Mouse (Mus musculus) intestine, embryonic 14.5 days (tissue): ENCODE measurements at regions not wholly inside any gene's neighbourhood (a gene's known extent, or its start where the extent isn't known, plus 50 kb on each side); places are given as distances from the start of the nearest gene placed in this dataset.
"Not testable (repeated sequence)": the region's sequence is repeated elsewhere in the genome, so short reads cannot be mapped to it uniquely, and the experiment has no call there.

ENCODE experiments used
- ATAC-seq: fragments of 200-750 bp; cut with Nextera tagmentation; replicated peaks from 2 replicates; pipeline ENCODE4 v1.8.0; 2017; ENCODE audit warnings: low read depth, moderate number of reproducible peaks, moderate TSS enrichment, moderate library complexity; ENCODE audit not compliant: low FRiP score, low TSS enrichment
- DNase-seq: peaks from one replicate; pipeline ENCODE4 v3.0.0-alpha.2; 2018; ENCODE audit warnings: low spot score
- H3K27ac ChIP-seq: fragments of 300-500 bp; sonication (generic); 2 replicates; pipeline ENCODE4 v1.5.1; 2014; ENCODE audit warnings: low read depth, mild to moderate bottlenecking, control low read depth
- H3K27me3 ChIP-seq: fragments of 300-500 bp; sonication (generic); replicated peaks from 2 replicates; pipeline ENCODE4 v1.6.1; 2014; ENCODE audit warnings: low read length, control low read depth; ENCODE audit not compliant: control insufficient read depth, insufficient read depth
- H3K36me3 ChIP-seq: fragments of 300-500 bp; sonication (generic); 2 replicates; pipeline ENCODE4 v1.6.1; 2014; ENCODE audit warnings: low read length, control low read depth; ENCODE audit not compliant: control insufficient read depth, insufficient read depth
- H3K4me1 ChIP-seq: fragments of 300-500 bp; sonication (generic); replicated peaks from 2 replicates; pipeline ENCODE4 v1.6.1; 2014; ENCODE audit warnings: low read length, control low read depth, mixed read lengths; ENCODE audit not compliant: control insufficient read depth, insufficient read depth
- H3K4me2 ChIP-seq: fragments of 300-500 bp; sonication (generic); 2 replicates; pipeline ENCODE4 v1.6.1; 2014; ENCODE audit warnings: low read length
- H3K4me3 ChIP-seq: fragments of 300-500 bp; sonication (generic); 2 replicates; pipeline ENCODE4 v1.5.1; 2014; ENCODE audit warnings: low read depth, low read length, control low read depth, mixed read lengths
- H3K9ac ChIP-seq: fragments of 300-500 bp; sonication (generic); 2 replicates; pipeline ENCODE4 v1.6.1; 2014; ENCODE audit warnings: mild to moderate bottlenecking, low read length
- H3K9me3 ChIP-seq: fragments of 300-500 bp; sonication (generic); 2 replicates; pipeline ENCODE4 v1.6.1; 2016; ENCODE audit warnings: low read length, control low read depth; ENCODE audit not compliant: control insufficient read depth
- WGBS: fragments of 180-500 bp; shearing (Covaris S2); extraction: QIAGEN DNeasy Blood & Tissue Kit; methylation state at CpG from one replicate; pipeline ENCODE4 v1.1.7; 2014; 5-methylcytosine and 5-hydroxymethylcytosine counted together

DNA sequence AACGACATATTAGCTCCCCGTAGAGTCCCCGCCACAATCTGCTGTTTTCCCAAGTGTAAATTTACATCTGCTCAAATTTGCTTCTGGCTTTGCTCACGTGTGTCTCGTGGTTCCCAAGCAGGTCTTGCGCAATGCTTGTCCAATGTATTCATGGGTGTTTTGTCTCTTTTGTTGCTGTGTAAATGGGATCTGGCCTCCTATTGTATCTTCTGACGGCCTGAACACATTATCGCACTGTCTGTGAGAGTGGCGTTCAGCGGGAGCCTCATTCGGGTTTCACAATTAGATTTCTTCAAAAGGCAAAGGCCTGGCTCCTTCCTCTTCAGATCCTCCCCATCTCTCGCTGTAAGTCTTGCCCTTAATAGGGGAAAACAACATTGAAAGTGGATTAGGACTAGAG is 274.5 kb downstream of the Fam19a5 start:
- DNase-seq (no peak), ATAC-seq (no peak)
- H3K4me2 ChIP-seq: no peak overlapping the region
- H3K4me1 ChIP-seq: no peaks in the 10 kb centered on the region
- no peak overlapping the region for H3K4me3 ChIP-seq
- no peak overlapping the region for H3K27ac ChIP-seq
- no peaks in the 10 kb centered on the region for H3K9me3 ChIP-seq
- H3K9ac ChIP-seq: no peak overlapping the region
- H3K36me3 ChIP-seq: no peaks in the 10 kb centered on the region
- no peaks in the 10 kb centered on the region for H3K27me3 ChIP-seq
- WGBS: 80% methylated on average over 12 of the region's 12 CpGs

DNA sequence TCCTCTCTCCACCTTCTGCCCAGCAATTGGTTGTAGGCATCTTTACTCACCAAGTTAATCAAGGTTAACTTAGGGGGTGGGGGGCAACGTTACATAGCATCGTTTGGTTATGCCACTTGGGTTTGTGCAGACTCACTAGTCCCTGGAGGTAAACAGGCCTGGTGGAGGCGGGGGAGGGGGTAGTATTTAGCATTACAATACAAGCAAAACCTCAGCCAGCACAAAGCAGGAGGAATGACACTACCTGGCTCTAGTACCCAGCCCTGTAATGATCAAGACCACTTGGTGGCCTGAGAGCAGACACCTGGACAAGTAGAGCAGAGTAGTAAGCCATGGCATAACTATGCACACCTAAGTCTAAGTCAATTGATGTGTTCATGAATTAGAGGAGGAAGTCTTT is 298.0 kb downstream of the Fam19a5 start:
- no peaks in the 10 kb centered on the region for H3K9me3 ChIP-seq
- no peak overlapping the region for H3K4me2 ChIP-seq
- no peak overlapping the region for H3K27ac ChIP-seq
- 56% methylated on average over 3 of the region's 3 CpGs for WGBS
- ATAC-seq: no peak
- H3K4me3 ChIP-seq: no peak overlapping the region
- no peaks in the 10 kb centered on the region for H3K4me1 ChIP-seq
- DNase-seq: no peak
- no peak overlapping the region for H3K9ac ChIP-seq
- no peaks in the 10 kb centered on the region for H3K27me3 ChIP-seq
- H3K36me3 ChIP-seq: no peaks in the 10 kb centered on the region

DNA sequence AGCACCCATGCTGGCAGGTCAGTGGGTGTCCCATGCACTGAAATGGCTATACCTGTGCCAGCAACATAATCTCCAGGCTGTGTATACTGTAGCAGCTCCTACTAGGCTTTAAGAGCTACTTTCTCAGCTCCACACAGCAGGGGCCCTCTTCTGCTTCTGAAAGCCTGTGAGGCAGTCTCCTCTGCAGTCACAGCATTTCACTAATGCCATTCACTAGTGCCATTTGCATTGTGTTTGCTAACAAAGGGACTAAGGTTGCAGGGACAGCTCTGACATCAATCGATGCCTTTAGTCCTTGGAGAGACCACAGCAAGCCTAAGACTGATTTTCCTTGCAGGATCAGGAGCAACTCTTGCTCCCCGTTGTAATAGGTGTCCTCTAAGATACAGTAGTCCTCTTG is 315.0 kb downstream of the Fam19a5 start:
- H3K4me3 ChIP-seq: no peak overlapping the region
- WGBS: 27% methylated on average over 2 of the region's 2 CpGs
- no peaks in the 10 kb centered on the region for H3K36me3 ChIP-seq
- H3K4me1 ChIP-seq: no peaks in the 10 kb centered on the region
- H3K27me3 ChIP-seq: no peaks in the 10 kb centered on the region
- DNase-seq (no peak), ATAC-seq (no peak)
- H3K27ac ChIP-seq: no peak overlapping the region
- no peak overlapping the region for H3K9ac ChIP-seq
- no peak overlapping the region for H3K4me2 ChIP-seq
- H3K9me3 ChIP-seq: no peaks in the 10 kb centered on the region

DNA sequence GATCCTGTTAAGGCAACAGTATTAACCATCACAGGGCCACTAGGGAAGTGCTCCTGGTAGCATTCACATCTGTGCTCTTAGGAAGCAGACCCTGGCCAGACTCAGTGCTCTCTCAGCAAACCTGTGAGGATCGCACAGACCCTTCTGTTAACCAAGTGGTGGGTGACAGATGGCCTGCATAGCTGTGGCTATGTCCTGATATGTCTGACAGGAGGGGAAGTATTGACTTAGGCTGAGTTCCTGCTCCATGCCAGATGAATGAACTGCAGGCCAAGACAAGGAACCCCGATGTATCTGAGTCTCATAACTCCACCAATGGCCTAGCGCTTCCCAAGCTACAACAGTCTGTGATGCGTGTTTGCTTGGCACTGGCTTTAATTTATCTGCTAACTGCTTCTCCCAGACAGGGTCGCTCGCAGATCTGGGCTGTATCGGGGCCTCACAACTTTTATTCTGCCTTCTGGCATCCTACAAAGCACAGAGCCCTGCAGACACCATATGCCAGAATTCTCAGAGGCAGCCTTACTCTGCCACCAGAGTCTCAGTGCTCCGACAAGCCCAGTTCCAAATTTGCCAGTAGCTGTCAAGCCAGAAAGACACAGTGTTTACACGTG is 332.3 kb downstream of the Fam19a5 start:
- no peak overlapping the region for H3K27ac ChIP-seq
- no peaks in the 10 kb centered on the region for H3K4me1 ChIP-seq
- no peaks in the 10 kb centered on the region for H3K36me3 ChIP-seq
- WGBS: 73% methylated on average over 9 of the region's 9 CpGs
- H3K27me3 ChIP-seq: no peaks in the 10 kb centered on the region
- H3K9ac ChIP-seq: no peak overlapping the region
- no peaks in the 10 kb centered on the region for H3K9me3 ChIP-seq
- H3K4me3 ChIP-seq: no peak overlapping the region
- DNase-seq (no peak), ATAC-seq (no peak)
- no peak overlapping the region for H3K4me2 ChIP-seq

DNA sequence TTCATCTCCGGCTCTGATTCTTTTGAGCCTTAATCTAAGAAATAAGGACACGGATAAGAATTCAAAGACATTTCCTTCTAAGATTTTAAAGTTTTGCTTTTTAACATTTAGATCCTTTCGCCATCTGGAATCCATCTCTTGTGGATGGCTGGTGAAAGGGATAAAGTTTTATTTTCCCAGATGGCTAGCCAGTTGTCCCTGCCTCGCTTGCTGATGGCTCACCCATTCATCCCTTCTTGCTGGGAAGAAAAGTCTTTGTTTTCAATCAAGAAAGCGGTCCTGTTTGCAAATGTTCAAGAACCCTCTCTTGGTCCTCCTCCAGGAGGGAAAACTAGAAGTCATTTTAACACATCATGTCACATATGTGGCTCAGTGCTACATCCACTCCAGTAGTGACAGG is 346.8 kb downstream of the Fam19a5 start:
- no peaks in the 10 kb centered on the region for H3K9me3 ChIP-seq
- DNase-seq: no peak
- no peaks in the 10 kb centered on the region for H3K36me3 ChIP-seq
- no peak overlapping the region for H3K27ac ChIP-seq
- H3K4me3 ChIP-seq: no peak overlapping the region
- no peaks in the 10 kb centered on the region for H3K4me1 ChIP-seq
- no peak overlapping the region for H3K4me2 ChIP-seq
- no peak overlapping the region for H3K9ac ChIP-seq
- 88% methylated on average over 5 of the region's 5 CpGs for WGBS
- H3K27me3 ChIP-seq: no peaks in the 10 kb centered on the region
- ATAC-seq: no peak

DNA sequence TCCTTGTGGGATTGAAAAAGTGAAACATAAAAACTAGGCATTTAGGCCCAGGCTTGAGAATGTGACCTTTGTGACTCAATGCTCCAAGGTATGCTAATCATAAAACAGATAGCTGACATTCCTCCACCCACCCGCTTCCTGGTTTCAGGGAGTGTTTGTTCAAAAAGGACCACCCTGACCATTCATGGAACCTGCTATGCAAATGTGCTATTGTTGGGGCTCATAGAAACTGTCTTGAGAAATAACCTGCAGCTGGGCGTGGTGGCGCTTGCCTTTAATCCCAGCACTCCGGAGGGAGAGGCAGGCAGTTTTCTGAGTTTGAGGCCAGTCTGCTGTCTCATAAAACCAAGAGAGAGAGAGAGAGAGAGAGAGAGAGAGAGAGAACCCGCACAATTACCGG is 350.8 kb downstream of the Fam19a5 start:
- not testable (repeated sequence) for H3K9me3 ChIP-seq

DNA sequence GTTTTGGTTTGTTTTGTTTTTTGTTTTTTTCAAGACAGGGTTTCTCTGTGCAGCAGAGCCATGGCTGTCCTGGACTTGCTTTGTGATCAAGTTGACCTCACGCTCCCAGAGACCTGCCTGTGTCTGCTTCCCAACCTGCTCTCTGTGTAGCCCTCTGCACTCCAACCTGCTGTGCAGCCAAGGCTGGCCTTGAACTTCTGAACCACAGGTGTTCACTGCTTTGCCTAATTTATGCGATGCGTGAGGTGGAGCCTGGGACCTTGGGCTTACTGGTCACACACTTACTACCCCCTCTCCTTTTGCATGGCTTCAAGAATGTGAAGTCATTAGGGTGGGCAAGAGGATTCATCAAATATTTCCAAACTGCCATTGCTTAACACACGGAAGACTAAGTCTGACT is 354.6 kb downstream of the Fam19a5 start:
- Histone ChIP-seq H3K4me3 (no peak overlapping the region), H3K4me1 (no peaks in the 10 kb centered on the region), H3K9ac (no peak overlapping the region), H3K27me3 (no peaks in the 10 kb centered on the region), H3K9me3 (no peaks in the 10 kb centered on the region), H3K27ac (no peak overlapping the region), H3K4me2 (no peak overlapping the region), H3K36me3 (no peaks in the 10 kb centered on the region)
- 71% methylated on average over 4 of the region's 4 CpGs for WGBS
- ATAC-seq (no peak), DNase-seq (no peak)

More for the DNA sequence above, 350.8 kb downstream of the Fam19a5 start:
- not testable (repeated sequence) for DNase-seq, H3K9ac ChIP-seq, H3K36me3 ChIP-seq, ATAC-seq, H3K4me2 ChIP-seq, H3K27ac ChIP-seq, H3K4me1 ChIP-seq, H3K4me3 ChIP-seq, H3K27me3 ChIP-seq
- WGBS: 80% methylated on average over 6 of the region's 6 CpGs

DNA sequence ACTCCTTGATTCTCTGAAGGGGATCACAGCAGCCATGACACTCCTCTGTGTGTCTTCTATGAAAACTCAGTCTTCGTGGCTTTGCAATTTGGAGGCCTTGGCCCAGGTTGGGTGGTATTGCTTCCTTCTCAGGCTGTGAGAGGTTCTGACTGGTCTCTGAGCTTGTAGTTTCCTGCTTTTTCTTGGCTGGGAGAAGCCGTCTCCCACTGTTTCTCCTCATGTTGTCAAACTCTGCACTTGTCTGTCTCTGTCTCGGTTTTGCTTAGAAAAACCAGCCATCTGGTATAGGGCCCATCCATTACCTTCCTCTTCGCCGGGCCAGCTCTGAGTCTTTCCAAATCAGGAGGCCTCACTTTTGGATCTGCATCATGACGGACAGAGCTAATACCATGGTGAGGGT is 360.3 kb downstream of the Fam19a5 start:
- H3K9me3 ChIP-seq: no peaks in the 10 kb centered on the region
- DNase-seq: no peak
- H3K4me2 ChIP-seq: no peak overlapping the region
- H3K9ac ChIP-seq: no peak overlapping the region
- H3K36me3 ChIP-seq: no peaks in the 10 kb centered on the region
- no peaks in the 10 kb centered on the region for H3K27me3 ChIP-seq
- no peak overlapping the region for H3K4me3 ChIP-seq
- ATAC-seq: no peak
- H3K4me1 ChIP-seq: no peaks in the 10 kb centered on the region
- WGBS: 83% methylated on average over 6 of the region's 6 CpGs
- H3K27ac ChIP-seq: no peak overlapping the region

DNA sequence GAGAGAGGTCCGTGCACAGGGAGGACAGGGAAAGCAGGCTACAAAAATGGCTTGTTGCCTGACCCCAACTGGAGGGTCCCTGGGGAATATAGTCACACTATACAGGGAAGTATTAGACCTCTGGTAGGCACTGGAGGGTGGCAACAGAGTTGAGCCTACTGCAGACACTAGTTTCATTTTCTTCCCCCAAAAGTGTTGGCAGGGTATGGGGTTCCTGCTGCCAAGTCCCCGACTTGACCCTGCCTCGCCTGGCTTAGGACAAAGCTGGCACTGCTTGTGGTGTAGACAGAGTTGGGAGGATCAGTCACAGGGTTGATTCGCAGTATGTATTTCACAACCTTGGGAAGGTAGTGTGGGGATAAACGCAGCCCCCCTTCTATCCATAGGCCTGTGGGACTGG is 362.2 kb downstream of the Fam19a5 start:
- Histone ChIP-seq H3K9ac (no peak overlapping the region), H3K27me3 (no peaks in the 10 kb centered on the region), H3K9me3 (no peaks in the 10 kb centered on the region), H3K4me1 (no peaks in the 10 kb centered on the region), H3K4me2 (no peak overlapping the region), H3K27ac (no peak overlapping the region), H3K36me3 (no peaks in the 10 kb centered on the region), H3K4me3 (no peak overlapping the region)
- DNase-seq (no peak), ATAC-seq (no peak)
- WGBS: 86% methylated on average over 5 of the region's 5 CpGs
